Mouse (Mus musculus): ENCODE data around the gene Frat2. TPM values are rescaled to one million over a fixed set of nuclear protein-coding genes. Genes with fewer than 3 reads are reported as not detected.
A peak's percentile ranks its signal among the peaks of the same experiment; 100 is the strongest.

Frat2 gene
- polyA plus RNA-seq, 1 experiment from 2014 or later, result 1.2 TPM

- Histone ChIP-seq H3K4me1 (ENCODE audit: control insufficient read depth in 2 of 2, insufficient read depth in 2 of 2, low read length in 2 of 2) (peaks cover 5 to 9% of the 10 kb centered on the region in 2 experiments; a peak in 3 of 4 replicates), H3K9ac (ENCODE audit: low read length) (no peak overlapping the region), H3K4me3 (ENCODE audit: control insufficient read depth in 1 of 2, insufficient read depth in 1 of 2, low read depth in 1 of 2, low read length in 2 of 2) (no peak overlapping the region), H3K27ac (replicated peaks in 1 of 2; ENCODE audit: control insufficient read depth in 1 of 2, insufficient read depth in 1 of 2, low read depth in 2 of 2, low read length in 2 of 2) (peak overlapping the region in 1 of 2 experiments; percentile 41; a peak in 1 of 4 replicates), H3K4me2 (ENCODE audit: low read length) (no peak overlapping the region), H3K36me3 (ENCODE audit: control insufficient read depth, insufficient read depth, low read length) (no peaks in the 10 kb centered on the region), H3K9me3 (ENCODE audit: control insufficient read depth, low read length) (no peaks in the 10 kb centered on the region), H3K27me3 (ENCODE audit: control insufficient read depth, insufficient read depth, low read length) (no peaks in the 10 kb centered on the region)
- 27% methylated on average over 10 of the region's 10 CpGs for WGBS
- ATAC-seq (ENCODE audit: insufficient number of reproducible peaks, insufficient read depth, low FRiP score, low read depth), result no peak; the same call in 1 of the 2 replicates
Measured at GRCm38 (mm10) chr19:41817325-41817724, 30.6 kb downstream of the Frat2 start.

- Histone ChIP-seq H3K36me3 (ENCODE audit: control insufficient read depth, insufficient read depth, low read length) (no peaks in the 10 kb centered on the region), H3K27me3 (ENCODE audit: control insufficient read depth, insufficient read depth, low read length) (no peaks in the 10 kb centered on the region), H3K4me2 (ENCODE audit: low read length) (no peak overlapping the region), H3K4me1 (ENCODE audit: control insufficient read depth in 2 of 2, insufficient read depth in 2 of 2, low read length in 2 of 2) (peaks cover 5 to 9% of the 10 kb centered on the region in 2 experiments; a peak in 3 of 4 replicates), H3K9ac (ENCODE audit: low read length) (no peak overlapping the region), H3K27ac (replicated peaks in 1 of 2; ENCODE audit: control insufficient read depth in 1 of 2, insufficient read depth in 1 of 2, low read depth in 2 of 2, low read length in 2 of 2) (peak overlapping the region in 1 of 2 experiments; percentile 41; a peak in 1 of 4 replicates), H3K9me3 (ENCODE audit: control insufficient read depth, low read length) (no peaks in the 10 kb centered on the region), H3K4me3 (ENCODE audit: control insufficient read depth in 1 of 2, insufficient read depth in 1 of 2, low read depth in 1 of 2, low read length in 2 of 2) (no peak overlapping the region)
- no peak for ATAC-seq (ENCODE audit: insufficient number of reproducible peaks, insufficient read depth, low FRiP score, low read depth)
- 41% methylated on average over 5 of the region's 5 CpGs for WGBS
Measured at GRCm38 (mm10) chr19:41816915-41817314, 31.0 kb downstream of the Frat2 start.

- H3K9ac ChIP-seq (ENCODE audit: low read length), result no peak overlapping the region
- H3K4me1 ChIP-seq (ENCODE audit: control insufficient read depth in 2 of 2, insufficient read depth in 2 of 2, low read length in 2 of 2), result peaks cover 5 to 9% of the 10 kb centered on the region in 2 experiments; a peak in 3 of 4 replicates
- no peak overlapping the region for H3K4me2 ChIP-seq (ENCODE audit: low read length)
- H3K4me3 ChIP-seq (ENCODE audit: control insufficient read depth in 1 of 2, insufficient read depth in 1 of 2, low read depth in 1 of 2, low read length in 2 of 2), result no peak overlapping the region
- no peaks in the 10 kb centered on the region for H3K27me3 ChIP-seq (ENCODE audit: control insufficient read depth, insufficient read depth, low read length)
- H3K27ac ChIP-seq (replicated peaks in 1 of 2; ENCODE audit: control insufficient read depth in 1 of 2, insufficient read depth in 1 of 2, low read depth in 2 of 2, low read length in 2 of 2), result no peak overlapping the region
- ATAC-seq (ENCODE audit: insufficient number of reproducible peaks, insufficient read depth, low FRiP score, low read depth), result no peak
- H3K9me3 ChIP-seq (ENCODE audit: control insufficient read depth, low read length), result no peaks in the 10 kb centered on the region
- H3K36me3 ChIP-seq (ENCODE audit: control insufficient read depth, insufficient read depth, low read length), result no peaks in the 10 kb centered on the region
- 74% methylated on average over 5 of the region's 5 CpGs for WGBS
Measured at GRCm38 (mm10) chr19:41816410-41816809, 31.5 kb downstream of the Frat2 start.

GRCm38 (mm10) chr19:41813374-41813773 lies 34.6 kb downstream of the Frat2 start:
- H3K27me3 ChIP-seq (ENCODE audit: control insufficient read depth, insufficient read depth, low read length), result no peaks in the 10 kb centered on the region
- no peak for ATAC-seq (ENCODE audit: insufficient number of reproducible peaks, insufficient read depth, low FRiP score, low read depth)
- peaks cover 5 to 9% of the 10 kb centered on the region in 2 experiments; a peak in 3 of 4 replicates for H3K4me1 ChIP-seq (ENCODE audit: control insufficient read depth in 2 of 2, insufficient read depth in 2 of 2, low read length in 2 of 2)
- no peak overlapping the region for H3K4me3 ChIP-seq (ENCODE audit: control insufficient read depth in 1 of 2, insufficient read depth in 1 of 2, low read depth in 1 of 2, low read length in 2 of 2)
- no peak overlapping the region for H3K4me2 ChIP-seq (ENCODE audit: low read length)
- 83% methylated on average over 4 of the region's 4 CpGs for WGBS
- no peaks in the 10 kb centered on the region for H3K36me3 ChIP-seq (ENCODE audit: control insufficient read depth, insufficient read depth, low read length)
- no peak overlapping the region for H3K9ac ChIP-seq (ENCODE audit: low read length)
- no peak overlapping the region for H3K27ac ChIP-seq (replicated peaks in 1 of 2; ENCODE audit: control insufficient read depth in 1 of 2, insufficient read depth in 1 of 2, low read depth in 2 of 2, low read length in 2 of 2)
- H3K9me3 ChIP-seq (ENCODE audit: control insufficient read depth, low read length), result no peaks in the 10 kb centered on the region

GRCm38 (mm10) chr19:41812525-41812924 lies 35.4 kb downstream of the Frat2 start:
- H3K4me1 ChIP-seq (ENCODE audit: control insufficient read depth in 2 of 2, insufficient read depth in 2 of 2, low read length in 2 of 2), result peaks cover 5 to 7% of the 10 kb centered on the region in 2 experiments; a peak in 3 of 4 replicates
- no peak overlapping the region for H3K4me2 ChIP-seq (ENCODE audit: low read length)
- no peak for ATAC-seq (ENCODE audit: insufficient number of reproducible peaks, insufficient read depth, low FRiP score, low read depth)
- no peak overlapping the region for H3K9ac ChIP-seq (ENCODE audit: low read length)
- H3K36me3 ChIP-seq (ENCODE audit: control insufficient read depth, insufficient read depth, low read length), result no peaks in the 10 kb centered on the region
- no peak overlapping the region for H3K27ac ChIP-seq (replicated peaks in 1 of 2; ENCODE audit: control insufficient read depth in 1 of 2, insufficient read depth in 1 of 2, low read depth in 2 of 2, low read length in 2 of 2)
- no peaks in the 10 kb centered on the region for H3K27me3 ChIP-seq (ENCODE audit: control insufficient read depth, insufficient read depth, low read length)
- no peaks in the 10 kb centered on the region for H3K9me3 ChIP-seq (ENCODE audit: control insufficient read depth, low read length)
- 90% methylated on average over 10 of the region's 10 CpGs for WGBS
- no peak overlapping the region for H3K4me3 ChIP-seq (ENCODE audit: control insufficient read depth in 1 of 2, insufficient read depth in 1 of 2, low read depth in 1 of 2, low read length in 2 of 2)

GRCm38 (mm10) chr19:41810074-41810473 lies 37.9 kb downstream of the Frat2 start:
- peaks cover 5% of the 10 kb centered on the region; the same call in 1 of the 2 replicates for H3K9me3 ChIP-seq (ENCODE audit: control insufficient read depth, low read length)
- H3K36me3 ChIP-seq (ENCODE audit: control insufficient read depth, insufficient read depth, low read length), result no peaks in the 10 kb centered on the region
- H3K27ac ChIP-seq (replicated peaks in 1 of 2; ENCODE audit: control insufficient read depth in 1 of 2, insufficient read depth in 1 of 2, low read depth in 2 of 2, low read length in 2 of 2), result no peak overlapping the region
- ATAC-seq (ENCODE audit: insufficient number of reproducible peaks, insufficient read depth, low FRiP score, low read depth), result no peak
- H3K27me3 ChIP-seq (ENCODE audit: control insufficient read depth, insufficient read depth, low read length), result no peaks in the 10 kb centered on the region
- H3K9ac ChIP-seq (ENCODE audit: low read length), result no peak overlapping the region
- no peak overlapping the region for H3K4me3 ChIP-seq (ENCODE audit: control insufficient read depth in 1 of 2, insufficient read depth in 1 of 2, low read depth in 1 of 2, low read length in 2 of 2)
- WGBS, result 88% methylated on average over 5 of the region's 5 CpGs
- H3K4me1 ChIP-seq (ENCODE audit: control insufficient read depth in 2 of 2, insufficient read depth in 2 of 2, low read length in 2 of 2), result no peaks in the 10 kb centered on the region
- no peak overlapping the region for H3K4me2 ChIP-seq (ENCODE audit: low read length)

- H3K9ac ChIP-seq (ENCODE audit: low read length), result no peak overlapping the region
- H3K27ac ChIP-seq (replicated peaks in 1 of 2; ENCODE audit: control insufficient read depth in 1 of 2, insufficient read depth in 1 of 2, low read depth in 2 of 2, low read length in 2 of 2), result no peak overlapping the region
- H3K4me3 ChIP-seq (ENCODE audit: control insufficient read depth in 1 of 2, insufficient read depth in 1 of 2, low read depth in 1 of 2, low read length in 2 of 2), result no peak overlapping the region
- ATAC-seq (ENCODE audit: insufficient number of reproducible peaks, insufficient read depth, low FRiP score, low read depth), result no peak
- H3K36me3 ChIP-seq (ENCODE audit: control insufficient read depth, insufficient read depth, low read length), result no peaks in the 10 kb centered on the region
- WGBS, result 79% methylated on average over 8 of the region's 8 CpGs
- H3K4me2 ChIP-seq (ENCODE audit: low read length), result no peak overlapping the region
- no peaks in the 10 kb centered on the region for H3K4me1 ChIP-seq (ENCODE audit: control insufficient read depth in 2 of 2, insufficient read depth in 2 of 2, low read length in 2 of 2)
- H3K27me3 ChIP-seq (ENCODE audit: control insufficient read depth, insufficient read depth, low read length), result no peaks in the 10 kb centered on the region
- peaks cover 5% of the 10 kb centered on the region; the same call in 1 of the 2 replicates for H3K9me3 ChIP-seq (ENCODE audit: control insufficient read depth, low read length)
Measured at GRCm38 (mm10) chr19:41808104-41808634, 39.8 kb downstream of the Frat2 start.

- Histone ChIP-seq H3K4me2 (ENCODE audit: low read length) (no peak overlapping the region), H3K4me3 (ENCODE audit: control insufficient read depth in 1 of 2, insufficient read depth in 1 of 2, low read depth in 1 of 2, low read length in 2 of 2) (no peak overlapping the region), H3K36me3 (ENCODE audit: control insufficient read depth, insufficient read depth, low read length) (no peaks in the 10 kb centered on the region), H3K27me3 (ENCODE audit: control insufficient read depth, insufficient read depth, low read length) (no peaks in the 10 kb centered on the region), H3K9me3 (ENCODE audit: control insufficient read depth, low read length) (peaks cover 5% of the 10 kb centered on the region; the same call in 1 of the 2 replicates), H3K4me1 (ENCODE audit: control insufficient read depth in 2 of 2, insufficient read depth in 2 of 2, low read length in 2 of 2) (no peaks in the 10 kb centered on the region), H3K27ac (replicated peaks in 1 of 2; ENCODE audit: control insufficient read depth in 1 of 2, insufficient read depth in 1 of 2, low read depth in 2 of 2, low read length in 2 of 2) (no peak overlapping the region), H3K9ac (ENCODE audit: low read length) (no peak overlapping the region)
- 75% methylated on average over 9 of the region's 9 CpGs for WGBS
- no peak for ATAC-seq (ENCODE audit: insufficient number of reproducible peaks, insufficient read depth, low FRiP score, low read depth)
Measured at GRCm38 (mm10) chr19:41807497-41807896, 40.4 kb downstream of the Frat2 start.
